Mouse (Mus musculus): Measurements from ENCODE around the gene Fam189a1. TPM values are rescaled to one million over a fixed set of nuclear protein-coding genes. Genes with fewer than 3 reads are reported as not detected.

The Fam189a1 gene
- polyA plus RNA-seq, 1 experiment = not detected

GRCm38 (mm10) chr7:65018036-65018679 is 138.2 kb downstream of the Fam189a1 start:
- TF ChIP-seq CTCF (IDR thresholded peaks at IDR 0.05; ENCODE audit: low read depth, low read length) (no peak), POLR2A (IDR thresholded peaks at IDR 0.05; ENCODE audit: borderline replicate concordance, low read depth, low read length) (no peak)
- no peak overlapping the region for H3K27ac ChIP-seq (ENCODE audit: insufficient read depth, low read depth, low read length)
- no peaks in the 10 kb centered on the region for H3K4me1 ChIP-seq (ENCODE audit: control insufficient read depth, insufficient read depth, low read length)

GRCm38 (mm10) chr7:65017348-65017747 is 139.0 kb downstream of the Fam189a1 start:
- TF ChIP-seq POLR2A (IDR thresholded peaks at IDR 0.05; ENCODE audit: borderline replicate concordance, low read depth, low read length) = no peak
- TF ChIP-seq CTCF (IDR thresholded peaks at IDR 0.05; ENCODE audit: low read depth, low read length) = no peak
- Histone ChIP-seq H3K4me3 (ENCODE audit: insufficient read depth, low read length) (no peak overlapping the region), H3K27ac (ENCODE audit: insufficient read depth, low read depth, low read length) (no peak overlapping the region), H3K4me1 (ENCODE audit: control insufficient read depth, insufficient read depth, low read length) (no peaks in the 10 kb centered on the region)

More at GRCm38 (mm10) chr7:65018036-65018679, 138.2 kb downstream of the Fam189a1 start:
- H3K4me3 ChIP-seq (ENCODE audit: insufficient read depth, low read length) = no peak overlapping the region

DNA sequence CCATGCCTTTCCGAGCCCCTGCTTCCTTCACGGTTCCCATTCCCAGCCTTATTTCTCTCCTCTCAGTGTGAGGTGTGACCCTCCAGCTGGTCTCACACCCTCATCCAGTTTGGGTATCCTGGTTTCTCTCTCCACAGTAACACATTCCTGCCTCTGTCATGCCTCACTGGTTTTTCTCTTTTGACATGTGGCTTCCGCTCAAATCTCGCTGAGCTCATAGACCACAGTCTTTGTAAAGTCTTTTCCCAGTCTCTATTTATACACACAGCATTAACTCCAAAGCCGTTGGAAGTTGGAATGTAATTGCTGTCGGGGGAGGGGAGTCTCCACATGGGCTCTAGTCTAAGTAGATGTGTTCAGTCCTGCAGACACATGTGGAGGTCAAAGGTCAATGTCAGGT is 145.2 kb downstream of the Fam189a1 start:
- Histone ChIP-seq H3K27ac (ENCODE audit: insufficient read depth, low read depth, low read length) (no peak overlapping the region), H3K4me1 (ENCODE audit: control insufficient read depth, insufficient read depth, low read length) (no peaks in the 10 kb centered on the region), H3K4me3 (ENCODE audit: insufficient read depth, low read length) (no peak overlapping the region)
- TF ChIP-seq POLR2A (IDR thresholded peaks at IDR 0.05; ENCODE audit: borderline replicate concordance, low read depth, low read length) = no peak
- no peak for TF ChIP-seq CTCF (IDR thresholded peaks at IDR 0.05; ENCODE audit: low read depth, low read length)

- Histone ChIP-seq H3K4me3 (ENCODE audit: insufficient read depth, low read length) (no peak overlapping the region), H3K4me1 (ENCODE audit: control insufficient read depth, insufficient read depth, low read length) (no peaks in the 10 kb centered on the region), H3K27ac (ENCODE audit: insufficient read depth, low read depth, low read length) (no peak overlapping the region)
- TF ChIP-seq POLR2A (IDR thresholded peaks at IDR 0.05; ENCODE audit: borderline replicate concordance, low read depth, low read length) (no peak), CTCF (IDR thresholded peaks at IDR 0.05; ENCODE audit: low read depth, low read length) (no peak)
These were observed 146.1 kb downstream of the Fam189a1 start for GRCm38 (mm10) chr7:65010275-65010674.

DNA sequence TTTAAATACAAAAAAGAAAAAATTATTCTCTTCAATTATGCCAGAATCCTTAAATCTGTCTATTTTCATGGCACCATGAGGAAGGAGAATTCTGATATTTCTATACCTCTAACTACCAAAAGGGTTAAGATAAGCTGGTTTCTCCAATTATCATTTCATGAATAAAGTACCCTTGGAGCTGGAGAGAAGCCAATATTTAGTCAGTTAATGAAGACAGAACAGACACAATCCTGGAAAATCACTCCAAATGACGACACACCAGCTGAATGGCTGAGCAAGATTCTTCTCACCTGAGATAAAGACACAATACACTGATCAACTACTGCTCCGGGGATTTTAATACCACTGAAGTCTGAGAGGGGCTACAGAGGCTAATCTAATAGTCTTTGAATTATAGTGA is 150.6 kb downstream of the Fam189a1 start:
- Histone ChIP-seq H3K4me3 (ENCODE audit: insufficient read depth, low read length) (no peak overlapping the region), H3K27ac (ENCODE audit: insufficient read depth, low read depth, low read length) (no peak overlapping the region), H3K4me1 (ENCODE audit: control insufficient read depth, insufficient read depth, low read length) (no peaks in the 10 kb centered on the region)
- TF ChIP-seq POLR2A (IDR thresholded peaks at IDR 0.05; ENCODE audit: borderline replicate concordance, low read depth, low read length) (no peak), CTCF (IDR thresholded peaks at IDR 0.05; ENCODE audit: low read depth, low read length) (no peak)

DNA sequence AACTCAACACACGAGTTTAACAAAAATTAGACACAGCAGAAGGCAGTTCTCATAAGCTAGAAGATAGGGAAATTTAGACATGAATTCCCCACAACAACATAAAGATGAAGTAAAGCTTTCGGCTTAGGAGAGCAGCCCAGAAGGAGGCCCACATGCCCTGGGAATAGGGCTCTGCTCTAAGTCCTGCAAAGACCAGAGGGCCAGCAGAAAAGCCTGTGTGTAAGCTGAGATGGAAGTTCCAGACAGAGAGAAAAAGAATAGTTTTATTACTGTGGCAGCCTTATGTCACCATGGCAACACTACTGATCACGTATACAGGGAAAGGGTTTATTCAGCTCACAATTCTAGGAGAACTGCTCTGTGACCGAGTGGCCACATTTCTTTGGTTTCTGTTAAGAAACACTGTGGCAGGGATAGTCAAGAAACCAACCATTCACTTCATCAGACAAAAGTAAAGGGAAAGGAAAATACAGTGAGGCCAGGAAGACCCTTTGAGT is 156.6 kb downstream of the Fam189a1 start:
- H3K27ac ChIP-seq (ENCODE audit: insufficient read depth, low read depth, low read length) = no peak overlapping the region
- no peak overlapping the region for H3K4me3 ChIP-seq (ENCODE audit: insufficient read depth, low read length)
- no peak for TF ChIP-seq CTCF (IDR thresholded peaks at IDR 0.05; ENCODE audit: low read depth, low read length)
- TF ChIP-seq POLR2A (IDR thresholded peaks at IDR 0.05; ENCODE audit: borderline replicate concordance, low read depth, low read length) = no peak

DNA sequence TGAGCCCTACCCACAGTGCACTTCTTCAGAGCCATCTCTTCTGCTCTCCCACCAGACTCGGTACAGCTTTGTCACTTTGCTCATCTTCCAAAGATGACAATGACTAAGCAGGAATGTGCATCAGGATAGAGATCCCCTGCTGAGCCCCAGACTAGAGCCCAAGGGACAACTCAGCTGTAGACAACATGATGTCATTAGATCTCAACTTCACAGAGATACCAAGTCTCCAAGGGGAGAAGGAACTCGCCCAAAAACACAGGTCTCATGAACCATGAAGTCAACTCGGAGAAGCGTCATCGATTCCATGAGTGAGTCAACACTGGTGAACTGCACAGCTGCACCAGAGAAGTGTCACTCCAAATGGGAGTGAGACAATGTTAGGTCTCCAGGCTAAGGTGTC is 158.6 kb downstream of the Fam189a1 start:
- no peak overlapping the region for H3K4me3 ChIP-seq (ENCODE audit: insufficient read depth, low read length)
- TF ChIP-seq CTCF (IDR thresholded peaks at IDR 0.05; ENCODE audit: low read depth, low read length) = no peak
- TF ChIP-seq POLR2A (IDR thresholded peaks at IDR 0.05; ENCODE audit: borderline replicate concordance, low read depth, low read length) = no peak
- H3K4me1 ChIP-seq (ENCODE audit: control insufficient read depth, insufficient read depth, low read length) = no peaks in the 10 kb centered on the region
- no peak overlapping the region for H3K27ac ChIP-seq (ENCODE audit: insufficient read depth, low read depth, low read length)

More for the DNA sequence above, 156.6 kb downstream of the Fam189a1 start:
- no peaks in the 10 kb centered on the region for H3K4me1 ChIP-seq (ENCODE audit: control insufficient read depth, insufficient read depth, low read length)

DNA sequence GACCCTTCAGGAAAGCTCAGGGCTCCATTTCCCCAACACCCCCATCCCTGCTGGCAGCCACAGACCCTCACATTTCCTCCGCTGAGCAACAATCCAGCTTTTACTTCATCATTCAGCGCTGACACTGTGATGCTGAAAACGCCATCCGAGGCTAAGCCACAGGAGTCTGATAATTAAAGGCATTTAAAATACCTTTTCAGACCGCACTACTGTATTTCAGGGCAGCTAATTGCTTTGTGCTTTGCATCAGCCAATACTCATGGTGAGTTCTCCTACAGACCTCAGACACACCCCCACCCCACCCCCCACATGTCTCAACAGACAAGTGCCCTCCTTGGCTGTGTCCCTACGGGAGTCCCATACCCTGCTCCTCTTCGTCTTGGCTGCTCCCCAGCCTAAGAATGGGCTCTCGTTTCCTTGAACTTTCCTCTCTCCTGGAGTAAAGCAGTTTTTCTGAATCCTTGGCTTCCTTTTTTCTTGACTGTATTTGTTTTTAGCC is 160.4 kb downstream of the Fam189a1 start:
- TF ChIP-seq POLR2A (IDR thresholded peaks at IDR 0.05; ENCODE audit: borderline replicate concordance, low read depth, low read length) (no peak), CTCF (IDR thresholded peaks at IDR 0.05; ENCODE audit: low read depth, low read length) (no peak)
- H3K4me1 ChIP-seq (ENCODE audit: control insufficient read depth, insufficient read depth, low read length) = no peaks in the 10 kb centered on the region
- no peak overlapping the region for H3K27ac ChIP-seq (ENCODE audit: insufficient read depth, low read depth, low read length)
- H3K4me3 ChIP-seq (ENCODE audit: insufficient read depth, low read length) = no peak overlapping the region

GRCm38 (mm10) chr7:64989406-64989805 is 167.0 kb downstream of the Fam189a1 start:
- Histone ChIP-seq H3K4me1 (ENCODE audit: control insufficient read depth, insufficient read depth, low read length) (no peaks in the 10 kb centered on the region), H3K4me3 (ENCODE audit: insufficient read depth, low read length) (no peak overlapping the region), H3K27ac (ENCODE audit: insufficient read depth, low read depth, low read length) (no peak overlapping the region)
- TF ChIP-seq POLR2A (IDR thresholded peaks at IDR 0.05; ENCODE audit: borderline replicate concordance, low read depth, low read length) = no peak
- no peak for TF ChIP-seq CTCF (IDR thresholded peaks at IDR 0.05; ENCODE audit: low read depth, low read length)

DNA sequence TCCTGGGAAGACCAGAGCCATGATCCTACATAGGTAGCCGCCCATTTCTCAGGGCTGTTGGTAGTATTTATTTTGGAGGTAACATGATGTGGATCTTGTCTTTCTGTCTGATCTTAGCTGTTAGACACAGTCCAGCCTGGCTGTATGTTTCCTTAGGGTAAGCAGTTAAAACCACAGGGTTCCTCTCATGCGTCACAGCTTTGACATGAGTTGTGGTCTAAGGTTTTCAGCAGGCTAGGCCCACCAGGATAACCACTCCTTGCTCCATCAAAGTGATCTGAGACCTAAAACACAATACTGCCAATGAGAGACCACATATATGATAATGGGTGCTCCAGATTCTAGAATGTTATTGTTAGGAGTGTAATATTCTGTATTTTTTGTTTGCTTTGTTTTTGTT is 168.4 kb downstream of the Fam189a1 start:
- no peak overlapping the region for H3K27ac ChIP-seq (ENCODE audit: insufficient read depth, low read depth, low read length)
- TF ChIP-seq CTCF (IDR thresholded peaks at IDR 0.05; ENCODE audit: low read depth, low read length) (no peak), POLR2A (IDR thresholded peaks at IDR 0.05; ENCODE audit: borderline replicate concordance, low read depth, low read length) (no peak)
- H3K4me3 ChIP-seq (ENCODE audit: insufficient read depth, low read length) = no peak overlapping the region
- no peaks in the 10 kb centered on the region for H3K4me1 ChIP-seq (ENCODE audit: control insufficient read depth, insufficient read depth, low read length)

All from bone marrow macrophage, adult 2 months (primary cell).